Mouse (Mus musculus): Measurements from ENCODE around the gene Ttc28.

GRCm38 (mm10) chr5:111050135-111050534 lies 170.5 kb downstream of the Ttc28 start:
- TF ChIP-seq GATA1 (IDR thresholded peaks at IDR 0.05; ENCODE audit: low read length) (no peak), TAL1 (IDR thresholded peaks at IDR 0.05; ENCODE audit: low read length) (no peak)

Data from erythroblast, embryonic 14.5 days (primary cell).